Mouse (Mus musculus) kidney, embryonic 16.5 days (tissue): ENCODE measurements around the gene Klhl35. TPM values are rescaled to one million over a fixed set of nuclear protein-coding genes. Genes with fewer than 3 reads are reported as not detected.

Experiments used
- ATAC-seq: fragments of 200-750 bp; cut with Nextera tagmentation; 2 replicates; pipeline ENCODE4 v1.8.0; 2017; ENCODE audit warnings: moderate TSS enrichment; ENCODE audit not compliant: low FRiP score, low TSS enrichment
- H3K27ac ChIP-seq: fragments of 300-500 bp; sonication (generic); 2 replicates; pipeline ENCODE4 v1.5.1; 2014; ENCODE audit warnings: low read length
- H3K27me3 ChIP-seq: fragments of 300-500 bp; sonication (generic); 2 replicates; pipeline ENCODE4 v1.6.1; 2014; ENCODE audit warnings: low read length, control low read depth, mixed read lengths; ENCODE audit not compliant: insufficient read depth
- H3K36me3 ChIP-seq: fragments of 300-500 bp; sonication (generic); 2 replicates; pipeline ENCODE4 v1.6.1; 2014; ENCODE audit warnings: low read length, control low read depth, mixed read lengths; ENCODE audit not compliant: insufficient read depth
- H3K4me1 ChIP-seq: fragments of 300-500 bp; sonication (generic); 2 replicates; pipeline ENCODE4 v1.6.1; 2014; ENCODE audit warnings: low read length, control low read depth, mixed read lengths; ENCODE audit not compliant: insufficient read depth
- H3K4me2 ChIP-seq: fragments of 300-500 bp; sonication (generic); replicated peaks from 2 replicates; pipeline ENCODE4 v1.6.1; 2014; ENCODE audit warnings: low read depth, low read length
- H3K4me3 ChIP-seq: fragments of 300-500 bp; sonication (generic); 2 replicates; pipeline ENCODE4 v1.5.1; 2014; ENCODE audit warnings: mild to moderate bottlenecking, low read length
- H3K9ac ChIP-seq: fragments of 300-500 bp; sonication (generic); replicated peaks from 2 replicates; pipeline ENCODE4 v1.6.1; 2014; ENCODE audit warnings: low read length
- H3K9me3 ChIP-seq: fragments of 300-500 bp; sonication (generic); 2 replicates; pipeline ENCODE4 v1.6.1; 2016; ENCODE audit warnings: low read length, control low read depth
- WGBS: fragments of 180-500 bp; shearing (Covaris S2); extraction: QIAGEN DNeasy Blood & Tissue Kit; methylation state at CpG from one replicate; pipeline ENCODE4 v1.1.7; 2014; 5-methylcytosine and 5-hydroxymethylcytosine counted together
- polyA plus RNA-seq: library from polyadenylated mRNA; unstranded; fragments of >200 nt; fragmentation: Nextera tagmentation; extraction: Ambion mirVana; gene quantifications from 2 replicates; pipeline ENCODE4 v1.2.1, GENCODE M21; 2015

Gene Klhl35
- polyA plus RNA-seq, 1 experiment from 2014 or later, result 0.66 TPM

DNA sequence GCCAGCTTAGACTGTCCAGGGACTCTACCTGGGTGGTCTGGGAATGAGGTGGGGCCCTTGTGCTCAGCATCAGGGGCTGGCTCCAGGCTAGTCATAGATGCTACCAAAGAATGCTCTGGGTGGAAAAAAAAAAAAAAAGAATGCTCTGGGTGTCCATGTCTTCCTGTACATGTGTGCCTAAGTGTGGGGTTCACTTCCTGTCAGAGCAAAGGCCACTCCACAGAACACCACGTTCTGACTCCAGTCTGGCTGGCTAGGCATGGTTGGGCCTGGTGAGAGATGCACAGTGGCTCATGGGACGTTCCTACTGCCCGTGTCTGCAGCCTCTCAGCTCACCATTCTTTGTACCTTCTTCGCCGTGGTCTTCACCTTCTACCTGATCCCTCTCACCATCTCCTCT, 17.2 kb upstream of the Klhl35 start:
- no peak overlapping the region for H3K9ac ChIP-seq
- no peak overlapping the region for H3K4me3 ChIP-seq
- ATAC-seq, result no peak
- no peaks in the 10 kb centered on the region for H3K36me3 ChIP-seq
- H3K4me2 ChIP-seq, result no peak overlapping the region
- H3K4me1 ChIP-seq, result peaks cover 5% of the 10 kb centered on the region
- H3K9me3 ChIP-seq, result no peaks in the 10 kb centered on the region
- WGBS, result 64% methylated on average over 5 of the region's 5 CpGs
- no peaks in the 10 kb centered on the region for H3K27me3 ChIP-seq
- H3K27ac ChIP-seq, result no peak overlapping the region

DNA sequence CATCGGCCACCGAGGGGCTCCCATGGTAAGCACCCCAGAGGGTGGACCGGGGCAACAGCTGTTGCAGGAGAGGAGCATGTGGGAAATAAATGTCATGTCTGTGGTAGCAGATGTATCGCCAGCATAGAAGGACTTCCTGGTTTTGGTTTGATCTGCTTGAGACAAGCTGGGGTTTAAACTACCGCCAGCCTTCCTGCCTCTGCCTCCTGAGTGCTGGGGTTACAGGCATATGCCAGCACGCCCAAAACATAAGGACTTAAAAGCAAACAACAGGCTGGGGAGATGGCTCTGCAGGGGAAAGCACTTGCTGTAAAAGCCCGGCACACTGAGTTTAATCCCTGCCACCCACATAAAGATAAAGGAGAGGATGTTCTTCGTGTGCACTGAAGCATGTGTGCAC, 16.7 kb upstream of the Klhl35 start:
- 65% methylated on average over 8 of the region's 8 CpGs for WGBS
- ATAC-seq, result no peak
- H3K4me1 ChIP-seq, result peaks cover 9% of the 10 kb centered on the region
- no peaks in the 10 kb centered on the region for H3K9me3 ChIP-seq
- no peak overlapping the region for H3K9ac ChIP-seq
- no peaks in the 10 kb centered on the region for H3K27me3 ChIP-seq
- H3K4me2 ChIP-seq, result no peak overlapping the region
- no peak overlapping the region for H3K27ac ChIP-seq
- no peak overlapping the region for H3K4me3 ChIP-seq
- H3K36me3 ChIP-seq, result no peaks in the 10 kb centered on the region

DNA sequence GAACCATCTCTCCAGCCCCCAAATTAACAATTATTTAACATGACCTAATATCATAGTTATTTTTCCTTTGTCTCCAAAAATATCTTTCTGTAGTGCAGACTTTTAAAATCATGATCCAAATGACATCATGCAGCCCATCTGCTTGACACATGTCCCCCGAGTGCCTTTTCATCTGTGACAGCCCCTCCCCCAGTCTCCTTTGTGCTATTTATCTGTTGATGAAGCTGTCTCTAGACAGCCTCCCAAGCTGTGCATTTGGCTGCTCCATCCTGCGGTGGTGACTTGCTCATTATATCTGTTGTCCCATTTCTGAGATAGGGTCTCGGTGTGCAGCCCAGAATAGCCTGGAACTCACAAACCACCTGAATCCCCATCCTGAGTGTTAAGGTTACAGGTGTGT, 16.1 kb upstream of the Klhl35 start:
- Histone ChIP-seq H3K27me3 (no peaks in the 10 kb centered on the region), H3K4me3 (no peak overlapping the region), H3K27ac (no peak overlapping the region), H3K36me3 (no peaks in the 10 kb centered on the region), H3K9me3 (no peaks in the 10 kb centered on the region), H3K4me2 (no peak overlapping the region), H3K4me1 (peaks cover 9% of the 10 kb centered on the region), H3K9ac (no peak overlapping the region)
- WGBS, result 65% methylated on average over 3 of the region's 3 CpGs
- no peak for ATAC-seq

DNA sequence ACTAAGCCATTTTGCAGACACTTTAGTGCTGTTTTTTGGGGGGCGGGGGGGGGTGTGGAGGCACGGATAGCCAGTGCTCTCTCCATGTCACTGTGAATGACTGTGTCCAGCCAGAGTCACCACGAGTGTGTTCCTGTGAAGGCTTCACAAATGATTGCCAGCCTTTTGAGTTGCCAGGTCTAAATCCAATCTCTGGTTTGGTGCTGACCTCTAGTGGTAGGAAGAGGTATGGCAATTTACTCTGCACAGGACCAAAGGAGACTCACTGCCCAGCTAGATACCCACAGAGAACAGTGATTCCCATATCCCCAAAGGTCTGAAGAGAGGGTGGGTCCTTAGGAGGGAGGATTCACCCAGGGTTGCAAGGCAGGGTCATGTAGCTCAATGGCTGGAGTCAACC, 15.1 kb upstream of the Klhl35 start:
- peak; percentile 10 for ATAC-seq
- WGBS, result 0% methylated on average over 3 of the region's 3 CpGs
- Histone ChIP-seq H3K27ac (no peak overlapping the region), H3K4me1 (peaks cover 9% of the 10 kb centered on the region), H3K36me3 (no peaks in the 10 kb centered on the region), H3K4me2 (no peak overlapping the region), H3K9me3 (no peaks in the 10 kb centered on the region), H3K27me3 (no peaks in the 10 kb centered on the region), H3K4me3 (no peak overlapping the region), H3K9ac (no peak overlapping the region)

DNA sequence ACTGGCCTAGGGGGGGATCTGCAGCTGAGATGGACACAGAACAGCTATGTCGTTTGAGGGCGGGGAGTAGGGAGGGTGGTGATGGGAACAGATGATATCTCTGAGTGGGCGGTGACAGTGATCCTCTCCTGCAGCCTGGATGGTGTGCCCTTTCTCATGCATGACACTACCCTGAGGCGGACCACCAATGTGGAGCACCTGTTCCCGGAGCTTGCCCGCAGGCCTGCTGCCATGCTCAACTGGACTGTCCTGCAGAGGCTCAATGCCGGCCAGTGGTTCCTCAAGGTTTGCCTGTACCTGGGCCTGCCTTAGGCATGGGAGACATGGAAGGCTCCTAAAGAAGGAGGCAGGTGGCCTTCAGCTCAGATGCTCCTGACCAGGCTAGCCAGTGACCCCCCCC, 12.9 kb upstream of the Klhl35 start:
- WGBS, result 58% methylated on average over 7 of the region's 7 CpGs

DNA sequence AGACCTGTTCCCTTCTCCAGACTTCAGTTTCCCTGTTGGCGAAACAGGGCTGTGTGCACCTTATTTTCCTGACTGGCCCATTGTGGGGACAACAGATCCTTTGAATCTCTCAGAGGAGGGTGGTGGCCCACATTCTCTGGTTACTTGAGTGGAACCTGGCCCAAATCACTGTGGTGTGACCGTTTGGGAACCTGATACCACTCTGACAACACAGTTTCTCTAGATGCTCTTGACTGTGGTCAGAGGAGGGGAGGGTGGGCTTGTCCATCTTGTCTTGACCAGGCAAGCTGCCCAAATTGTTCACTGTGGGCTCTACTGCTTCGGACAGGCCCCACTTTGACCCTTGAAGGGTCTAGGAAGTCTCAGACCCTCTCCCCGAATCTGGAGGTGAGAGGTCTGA, 11.8 kb upstream of the Klhl35 start:
- Histone ChIP-seq H3K36me3 (no peaks in the 10 kb centered on the region), H3K4me1 (peaks cover 15% of the 10 kb centered on the region), H3K4me2 (no peak overlapping the region), H3K9me3 (no peaks in the 10 kb centered on the region), H3K4me3 (no peak overlapping the region), H3K27me3 (no peaks in the 10 kb centered on the region), H3K9ac (no peak overlapping the region), H3K27ac (peak overlapping the region; percentile 64)
- 45% methylated on average over 4 of the region's 4 CpGs for WGBS
- ATAC-seq, result peak; percentile 63; the same call in 1 of the 2 replicates

More for the DNA sequence above, 12.9 kb upstream of the Klhl35 start:
- Histone ChIP-seq H3K4me1 (peaks cover 9% of the 10 kb centered on the region), H3K9me3 (no peaks in the 10 kb centered on the region), H3K36me3 (no peaks in the 10 kb centered on the region), H3K4me3 (no peak overlapping the region), H3K27me3 (no peaks in the 10 kb centered on the region), H3K4me2 (no peak overlapping the region), H3K9ac (no peak overlapping the region), H3K27ac (no peak overlapping the region)
- peak; percentile 20; the same call in 1 of the 2 replicates for ATAC-seq

DNA sequence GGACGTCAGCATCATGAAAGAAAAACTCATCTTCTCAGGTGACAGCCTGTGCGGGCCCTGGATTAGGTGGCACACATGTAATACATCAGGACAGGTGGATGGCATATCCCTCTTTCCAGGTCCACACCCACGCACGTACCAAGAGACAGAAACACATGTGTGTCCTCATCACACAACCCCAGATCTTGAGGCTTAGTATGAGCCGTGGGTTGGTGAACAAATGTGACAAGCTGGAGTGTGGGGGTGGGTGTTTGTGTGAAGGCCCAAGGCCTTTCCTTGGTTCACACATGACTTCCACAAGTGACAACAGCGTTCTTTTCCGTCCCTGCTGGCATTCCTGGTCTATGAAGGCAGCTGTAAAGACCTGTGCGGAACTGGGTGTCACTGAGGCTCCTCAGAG, 7.0 kb upstream of the Klhl35 start:
- Histone ChIP-seq H3K9me3 (peaks cover 4% of the 10 kb centered on the region; the same call in 1 of the 2 replicates), H3K27me3 (no peaks in the 10 kb centered on the region), H3K27ac (no peak overlapping the region), H3K4me3 (no peak overlapping the region), H3K9ac (no peak overlapping the region), H3K4me2 (no peak overlapping the region), H3K36me3 (peaks cover 7% of the 10 kb centered on the region; the same call in 1 of the 2 replicates), H3K4me1 (peaks cover 18% of the 10 kb centered on the region)
- ATAC-seq, result no peak
- WGBS, result 72% methylated on average over 8 of the region's 8 CpGs

DNA sequence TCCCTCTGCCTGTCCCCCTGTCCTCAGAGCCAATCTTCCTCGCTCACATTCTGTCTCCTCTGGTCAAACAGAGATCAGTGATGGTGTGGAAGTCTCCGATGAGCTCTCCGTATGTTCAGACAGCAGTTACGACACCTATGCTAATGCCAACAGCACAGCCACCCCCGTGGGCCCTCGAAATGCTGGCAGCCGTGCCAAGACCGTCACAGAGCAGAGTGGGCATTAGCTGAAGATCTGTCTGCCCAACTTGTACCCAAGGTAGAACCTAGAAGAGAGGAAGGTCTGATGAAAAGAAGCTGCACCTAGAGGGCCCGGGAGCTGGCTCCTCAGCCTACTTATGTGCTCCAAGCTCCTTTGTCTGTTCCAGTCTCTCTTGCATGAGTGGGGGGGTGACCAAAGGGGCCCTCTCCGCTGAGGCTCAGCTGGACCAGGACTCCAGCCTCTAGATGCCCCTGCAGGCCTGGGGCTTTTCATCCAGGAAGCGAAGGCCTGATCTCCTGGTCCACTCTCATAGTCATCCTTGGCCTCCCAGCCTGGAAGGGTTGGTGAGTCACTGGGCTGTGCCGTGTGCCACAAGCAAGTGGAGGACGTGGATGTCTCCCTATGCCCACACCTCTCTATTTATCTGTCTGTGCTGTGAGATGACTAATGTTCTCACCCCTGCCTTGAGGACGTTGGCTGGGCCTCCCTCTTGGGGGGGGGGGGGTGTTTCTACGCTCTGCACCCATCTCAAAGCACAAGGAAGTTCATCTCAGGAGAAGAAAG, 5.7 kb upstream of the Klhl35 start:
- Histone ChIP-seq H3K9me3 (peaks cover 4% of the 10 kb centered on the region; the same call in 1 of the 2 replicates), H3K9ac (no peak overlapping the region), H3K27me3 (no peaks in the 10 kb centered on the region), H3K27ac (no peak overlapping the region; the same call in 1 of the 2 replicates), H3K4me3 (no peak overlapping the region), H3K4me1 (peaks cover 17% of the 10 kb centered on the region), H3K4me2 (no peak overlapping the region), H3K36me3 (peaks cover 7% of the 10 kb centered on the region; the same call in 1 of the 2 replicates)
- ATAC-seq, result peak; percentile 20; the same call in 1 of the 2 replicates
- WGBS, result 84% methylated on average over 15 of the region's 15 CpGs

DNA sequence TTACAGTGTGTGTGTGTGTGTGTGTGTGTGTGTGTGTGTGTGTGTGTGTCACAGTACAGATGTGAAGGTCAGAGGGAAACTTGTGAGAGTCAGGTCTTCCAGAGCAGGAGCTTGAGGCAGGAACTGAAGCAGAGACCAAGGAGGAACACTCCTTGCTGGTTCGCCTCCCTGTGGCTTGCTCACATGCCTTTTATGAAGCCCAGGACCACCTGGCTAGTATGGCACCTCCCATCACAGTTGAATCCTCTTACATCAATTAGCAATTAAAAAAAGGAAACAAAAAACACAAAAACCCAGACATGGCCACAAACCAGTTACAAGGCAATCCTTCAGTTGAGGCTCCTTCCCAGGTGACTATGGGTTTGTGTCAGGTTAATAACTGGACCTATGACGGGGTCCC, 2.7 kb upstream of the Klhl35 start:
- Histone ChIP-seq H3K9ac (no peak overlapping the region), H3K27ac (no peak overlapping the region), H3K4me3 (no peak overlapping the region), H3K4me1 (peaks cover 38% of the 10 kb centered on the region), H3K36me3 (peaks cover 7% of the 10 kb centered on the region; the same call in 1 of the 2 replicates), H3K27me3 (no peaks in the 10 kb centered on the region), H3K9me3 (peaks cover 4% of the 10 kb centered on the region; the same call in 1 of the 2 replicates), H3K4me2 (no peak overlapping the region)
- 89% methylated on average over 2 of the region's 2 CpGs for WGBS
- no peak for ATAC-seq

DNA sequence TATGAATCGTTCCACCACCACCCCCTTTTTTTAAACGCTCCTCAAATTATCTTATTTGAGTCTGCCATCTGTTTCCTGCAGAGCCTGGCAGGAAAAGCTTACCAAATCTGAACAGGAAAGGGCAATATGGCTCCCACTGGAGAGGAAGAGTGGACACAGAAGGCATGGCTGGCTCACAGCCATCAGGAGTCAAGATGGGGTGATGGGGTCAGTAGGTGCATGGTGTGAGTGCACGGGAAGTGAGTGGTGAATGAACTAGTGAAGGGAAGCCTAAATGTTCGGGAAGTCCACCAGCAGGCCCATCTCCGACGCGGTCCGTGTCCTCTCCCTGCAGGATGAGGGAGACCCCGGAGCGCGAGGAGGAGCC, 2.1 kb downstream of the Klhl35 start:
- H3K9ac ChIP-seq, result peak overlapping the region; percentile 75
- peak overlapping the region; percentile 88 for H3K27ac ChIP-seq
- H3K4me3 ChIP-seq, result peak overlapping the region; percentile 51
- ATAC-seq, result no peak; the same call in 1 of the 2 replicates
- peak overlapping the region; percentile 64 for H3K4me2 ChIP-seq
- H3K27me3 ChIP-seq, result no peaks in the 10 kb centered on the region
- 16% methylated on average over 11 of the region's 11 CpGs for WGBS
- peaks cover 4% of the 10 kb centered on the region; the same call in 1 of the 2 replicates for H3K9me3 ChIP-seq
- H3K36me3 ChIP-seq, result peaks cover 12% of the 10 kb centered on the region
- peaks cover 26% of the 10 kb centered on the region for H3K4me1 ChIP-seq
